Mouse (Mus musculus) embryo, embryonic 10 days (tissue): ENCODE measurements around the gene Blmh.
"Not testable (repeated sequence)": the region's sequence is repeated elsewhere in the genome, so short reads cannot be mapped to it uniquely, and the experiment has no call there.

Experiments
- DNase-seq: peaks from one replicate; pipeline ENCODE4 v3.0.0-alpha.2; 2015; ENCODE audit warnings: low spot score

The Blmh gene

DNA sequence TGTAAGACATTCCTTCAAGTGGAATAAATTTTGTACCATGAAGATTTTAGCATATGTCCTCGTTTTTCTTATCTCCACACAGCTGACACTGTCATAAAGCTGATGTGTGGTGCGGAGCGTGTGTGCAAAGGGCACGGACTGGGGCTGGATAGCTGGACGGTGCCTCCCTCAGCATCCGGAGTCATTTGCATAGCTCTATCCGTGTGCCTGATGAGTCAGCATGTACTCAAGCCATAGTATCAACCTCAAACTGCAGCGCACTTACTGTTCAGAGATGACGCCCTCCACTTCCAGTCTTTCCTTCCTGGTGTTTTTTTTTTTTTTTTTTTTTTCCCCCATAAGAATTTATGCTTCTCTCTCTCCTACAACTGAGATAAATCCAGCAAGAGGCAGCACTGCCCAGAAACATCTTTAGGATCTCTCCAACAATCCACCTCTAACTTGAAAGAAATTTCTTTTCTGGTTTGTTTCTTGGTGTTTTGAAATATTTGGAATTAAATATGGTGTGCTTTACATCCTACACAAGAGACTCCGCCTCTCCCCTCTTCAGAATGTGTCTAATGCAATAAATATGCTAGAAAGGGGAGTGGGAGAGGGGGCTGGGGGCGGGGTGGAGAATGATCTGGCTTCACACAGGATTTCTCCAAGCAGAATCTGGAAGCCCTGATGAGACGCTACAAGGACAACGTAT lies 7.9 kb upstream of the Blmh start:
- peak; percentile 68 for DNase-seq

DNA sequence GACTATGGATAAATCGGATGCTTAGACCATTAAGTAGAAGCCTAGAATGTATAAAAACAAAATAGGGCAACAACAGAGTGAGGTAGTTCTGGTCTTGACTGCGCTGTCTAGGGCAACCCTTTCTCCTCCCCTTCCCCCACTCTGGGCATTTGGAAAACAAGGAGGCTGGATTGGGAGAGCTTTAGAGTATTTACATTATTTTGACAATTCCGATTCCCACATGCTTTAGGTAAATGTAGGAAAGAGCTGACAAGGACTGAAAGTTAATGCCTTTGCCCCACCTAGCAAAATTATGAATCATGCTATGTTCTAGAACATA lies 7.4 kb upstream of the Blmh start:
- peak; percentile 26 for DNase-seq

- DNase-seq, result no peak
These were observed 4.0 kb upstream of the Blmh start for GRCm38 (mm10) chr11:76920607-76921006.

- DNase-seq, result not testable (repeated sequence)
These were observed 4.0 kb downstream of the Blmh start for GRCm38 (mm10) chr11:76928586-76928985.

- DNase-seq, result no peak
These were observed 8.6 kb downstream of the Blmh start for GRCm38 (mm10) chr11:76933209-76933608.

- no peak for DNase-seq
These were observed 12.0 kb downstream of the Blmh start for GRCm38 (mm10) chr11:76936578-76936977.

DNA sequence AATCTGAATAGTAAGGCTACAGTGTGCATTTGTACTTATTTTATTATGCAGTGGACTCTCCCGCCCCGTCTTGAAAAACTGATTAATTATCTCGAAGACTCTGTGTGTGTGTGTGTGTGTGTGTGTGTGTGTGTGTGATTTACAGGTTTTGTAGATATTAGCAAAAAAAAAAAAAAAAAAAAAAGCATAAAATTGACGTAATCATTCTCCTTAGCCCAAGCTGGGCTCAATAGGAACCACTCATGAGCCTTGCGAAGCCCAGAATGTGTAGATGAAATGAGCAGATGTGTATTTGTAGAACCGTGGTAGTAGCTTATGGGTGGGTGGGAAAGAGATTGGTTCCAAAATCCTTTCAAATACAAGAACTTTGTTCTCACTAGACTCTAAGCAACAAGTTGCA lies 20.2 kb downstream of the Blmh start:
- no peak for DNase-seq

DNA sequence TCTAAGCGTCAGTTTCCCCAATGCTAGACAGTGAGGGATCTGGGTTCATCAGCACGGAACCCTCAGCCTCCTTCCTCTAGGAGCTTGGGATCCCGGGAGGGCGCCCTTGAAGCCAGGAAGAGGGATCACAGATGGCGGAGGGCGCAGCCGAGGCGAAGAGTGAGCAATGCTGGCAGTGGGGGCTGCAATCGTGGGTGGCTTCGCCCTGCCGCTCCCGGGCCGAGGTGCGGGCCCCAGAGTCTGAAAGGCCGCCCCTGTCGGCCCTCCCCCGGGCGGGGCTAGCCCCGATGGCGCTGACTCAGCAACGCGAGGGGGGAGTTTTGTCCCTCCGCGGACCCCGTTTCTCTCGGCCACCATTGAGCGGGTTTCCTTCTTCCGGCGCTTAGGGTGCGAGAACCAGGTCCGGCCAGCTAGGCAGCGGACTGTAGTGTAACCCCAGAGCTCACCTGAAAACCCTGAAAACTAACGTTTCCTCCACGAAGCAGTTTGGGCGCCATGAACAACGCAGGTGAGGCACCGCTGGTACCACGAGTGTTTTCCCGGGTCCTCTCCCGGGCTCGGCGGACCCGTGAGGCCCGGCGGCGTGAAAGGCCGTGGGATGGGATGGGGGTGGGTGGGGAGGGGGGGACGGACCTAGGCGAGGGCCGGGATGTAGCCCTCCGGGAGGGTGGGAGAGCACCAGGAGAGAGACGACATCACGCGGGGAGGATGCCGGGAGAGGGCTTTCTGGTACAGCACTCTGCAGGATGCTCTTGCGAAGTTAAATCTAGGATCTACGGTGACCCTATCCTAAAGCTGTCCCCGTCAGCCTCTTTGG lies 21.0 kb downstream of the Blmh start:
- DNase-seq, result peak; percentile 92

- peak; percentile 46 for DNase-seq
These were observed 21.6 kb downstream of the Blmh start for GRCm38 (mm10) chr11:76946203-76946585.

DNA sequence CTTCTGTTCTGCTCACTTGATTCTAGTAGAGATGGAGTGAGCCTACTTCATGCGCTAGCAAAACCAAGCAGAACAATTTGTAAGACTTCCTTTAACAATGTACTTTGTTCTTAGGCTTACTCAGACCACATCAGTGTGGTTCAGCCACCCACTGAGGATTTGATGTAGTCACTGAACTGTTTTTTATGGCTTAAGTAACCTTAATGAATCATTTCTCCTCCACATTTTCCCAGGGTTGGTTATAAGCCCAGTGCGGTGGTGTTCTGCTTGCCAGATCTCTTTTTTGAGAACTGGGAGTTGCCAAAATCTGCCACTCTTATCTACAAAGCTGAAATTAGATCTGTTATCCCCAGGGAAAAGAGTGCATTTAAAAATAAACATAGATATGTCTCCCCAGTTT lies 28.9 kb downstream of the Blmh start:
- DNase-seq, result no peak

DNA sequence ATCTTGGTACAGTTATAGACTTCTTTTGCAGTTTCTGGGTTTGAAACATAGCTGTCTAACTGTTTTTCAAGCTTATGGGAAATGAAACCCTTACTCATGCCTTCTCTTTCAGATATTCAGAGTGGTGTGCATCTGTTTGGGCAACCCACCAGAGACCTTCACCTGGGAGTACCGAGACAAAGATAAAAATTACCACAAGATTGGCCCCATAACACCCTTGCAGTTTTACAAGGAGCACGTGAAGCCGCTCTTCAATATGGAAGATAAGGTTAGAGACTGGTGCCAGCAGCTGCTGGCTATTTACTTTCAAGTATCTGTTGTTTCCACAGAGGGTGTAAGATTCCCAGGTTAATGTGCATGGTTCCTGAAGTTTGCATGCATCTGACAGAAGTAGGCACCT lies 41.1 kb downstream of the Blmh start:
- DNase-seq, result no peak

GRCm38 (mm10) chr11:76970328-76970727 lies 45.7 kb downstream of the Blmh start:
- DNase-seq, result no peak

DNA sequence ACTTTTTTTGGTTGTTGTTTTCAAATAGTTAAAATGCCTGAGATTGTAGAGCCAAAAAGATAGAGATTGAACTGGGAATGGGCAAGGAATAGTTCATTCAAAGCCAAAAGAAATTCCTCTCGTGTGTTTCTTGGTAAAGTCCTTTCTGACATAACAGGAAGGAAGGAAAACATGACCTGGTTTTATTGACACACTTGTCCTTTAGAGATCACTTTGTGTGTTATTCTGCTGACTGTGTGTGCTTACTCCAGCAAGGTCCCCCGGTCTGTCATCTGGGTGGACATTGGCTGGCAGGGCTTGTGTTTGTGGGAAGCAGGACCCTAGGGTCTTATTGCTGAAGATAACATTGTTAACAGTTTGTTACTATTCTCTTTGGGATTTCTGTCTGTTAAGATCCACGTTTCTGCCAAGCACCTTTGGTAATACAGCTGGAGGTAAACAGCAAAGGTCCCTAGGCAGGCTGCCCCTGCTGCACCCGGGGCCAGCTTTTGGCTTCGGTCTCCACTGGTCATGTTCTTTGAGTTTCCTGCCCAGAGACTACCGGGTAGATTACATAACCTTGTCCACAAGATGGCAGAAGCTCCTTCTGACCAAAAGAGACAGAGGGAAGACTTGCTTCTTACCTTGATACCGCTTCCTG lies 50.2 kb downstream of the Blmh start:
- no peak for DNase-seq

DNA sequence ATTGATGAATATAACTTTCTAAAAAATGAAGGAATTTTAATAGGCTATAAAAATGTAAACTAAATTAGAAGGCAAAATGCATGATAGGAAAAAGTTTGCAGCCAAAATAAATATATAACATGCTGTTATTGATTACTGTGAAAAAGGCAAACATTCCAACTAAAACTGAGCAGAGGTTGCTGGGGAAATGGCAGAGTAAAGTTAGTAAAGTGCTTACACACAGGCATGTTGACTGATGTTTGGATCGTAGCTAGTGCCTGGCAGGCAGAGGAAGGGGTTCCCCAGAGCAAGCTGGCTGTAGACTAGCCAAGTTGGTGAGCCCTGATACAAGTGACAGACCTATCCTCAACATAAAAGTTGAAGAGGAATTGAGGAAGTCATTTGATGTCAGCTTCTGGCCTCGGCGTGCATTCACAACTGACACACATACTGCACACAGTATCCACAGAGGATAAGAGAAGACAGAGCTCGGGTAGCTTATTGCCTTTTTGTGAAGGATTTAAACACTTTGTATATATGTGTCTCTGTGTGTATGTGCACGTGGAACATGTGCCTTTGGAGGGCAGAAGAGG lies 57.0 kb downstream of the Blmh start:
- no peak for DNase-seq

- no peak for DNase-seq
These were observed 57.8 kb downstream of the Blmh start for GRCm38 (mm10) chr11:76982415-76982814.

GRCm38 (mm10) chr11:76983641-76984040 lies 59.0 kb downstream of the Blmh start:
- no peak for DNase-seq

DNA sequence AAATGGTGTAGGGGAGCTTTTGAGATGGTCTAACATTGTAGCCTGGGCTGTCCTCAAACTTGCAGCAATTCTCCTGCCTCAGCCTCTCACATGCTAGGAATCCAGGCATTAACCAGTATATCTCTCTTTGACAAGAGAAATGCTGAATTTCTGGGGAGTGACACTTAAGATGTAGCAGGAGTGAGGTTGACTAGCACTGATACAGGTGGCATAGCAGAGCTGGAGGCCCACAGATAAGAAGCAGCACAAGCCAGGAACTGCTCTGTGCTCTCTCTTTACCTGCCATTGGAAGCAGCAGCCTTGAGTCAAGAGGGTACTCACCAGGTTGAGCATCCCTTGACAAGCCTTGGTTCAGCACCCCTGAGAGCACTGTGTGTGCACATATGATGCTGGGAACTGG lies 59.6 kb downstream of the Blmh start:
- DNase-seq, result no peak

GRCm38 (mm10) chr11:76990839-76991238 lies 66.2 kb downstream of the Blmh start:
- no peak for DNase-seq

- no peak for DNase-seq
These were observed 68.3 kb downstream of the Blmh start for GRCm38 (mm10) chr11:76992886-76993285.

DNA sequence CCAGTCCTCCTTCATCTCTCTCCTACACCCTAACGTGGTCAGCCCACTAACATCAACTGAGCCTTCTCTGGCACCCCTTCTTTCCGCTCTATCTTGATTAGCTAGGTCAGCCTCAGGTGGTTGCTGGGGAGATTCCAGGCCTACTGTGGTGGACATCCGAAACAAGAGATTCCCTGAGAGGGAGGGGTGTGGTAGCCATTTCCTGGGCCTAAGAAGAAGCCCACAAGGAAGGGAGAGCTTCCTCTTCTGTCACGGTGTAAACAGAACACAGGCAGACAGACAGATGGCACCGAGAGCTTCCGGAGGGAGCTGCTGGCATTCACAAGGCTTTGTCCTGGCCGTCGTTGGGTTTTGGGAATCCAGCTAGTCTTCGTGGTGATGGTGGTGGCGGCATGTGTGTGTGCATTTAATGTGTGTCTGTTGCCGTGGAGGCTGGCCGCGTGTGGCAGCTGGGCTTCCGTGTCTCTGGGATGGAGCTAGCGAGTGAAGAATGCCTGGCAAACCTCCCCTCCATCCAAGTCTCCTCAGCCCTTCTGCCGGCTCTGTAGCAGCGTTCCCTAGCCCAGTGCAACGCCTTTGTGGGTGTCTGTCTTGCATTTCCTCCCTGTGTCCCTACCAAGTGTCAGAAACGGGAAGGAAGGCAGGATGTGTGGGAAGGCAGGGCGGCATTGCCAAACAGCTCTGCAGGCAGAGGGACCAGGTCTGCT lies 71.5 kb downstream of the Blmh start:
- no peak for DNase-seq

- DNase-seq, result peak; percentile 89
These were observed 72.7 kb downstream of the Blmh start for GRCm38 (mm10) chr11:76997305-76997704.
